Mouse (Mus musculus): ENCODE measurements at regions not wholly inside any gene's neighbourhood (a gene's known extent, or its start where the extent isn't known, plus 50 kb on each side); places are given as distances from the start of the nearest gene placed in this dataset.

DNA sequence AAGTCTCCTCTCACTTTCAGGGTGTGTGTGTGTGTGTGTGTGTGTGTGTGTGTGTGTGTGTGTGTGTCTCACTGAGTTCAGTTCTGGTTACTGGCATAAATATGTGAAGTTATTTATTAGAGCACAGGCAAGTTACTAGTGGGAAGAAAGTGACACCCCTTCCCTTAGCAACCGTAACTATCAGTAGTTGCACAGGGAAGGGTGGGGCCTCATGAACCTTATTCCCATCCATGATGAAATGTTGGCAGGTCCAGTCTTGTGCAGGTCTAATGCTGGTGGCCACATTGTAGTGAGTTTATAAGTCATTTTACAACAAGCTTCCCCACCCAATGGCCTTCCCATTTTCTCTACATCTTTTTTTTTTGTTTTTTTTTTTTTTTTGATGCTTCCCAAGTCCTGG lies 160.6 kb upstream of the Cdkn2b start:
- TF ChIP-seq POLR2A (IDR thresholded peaks at IDR 0.05; ENCODE audit: extremely low read depth, insufficient read depth, low read length) (no peak), CTCF (IDR thresholded peaks at IDR 0.05; ENCODE audit: low read depth, low read length) (no peak)

Measured in liver, adult 2 months (tissue).